Mouse (Mus musculus) adrenal gland, postnatal 25 days (tissue): ENCODE measurements at regions not wholly inside any gene's neighbourhood (a gene's known extent, or its start where the extent isn't known, plus 50 kb on each side); places are given as distances from the start of the nearest gene placed in this dataset.

Experiments
- DNase-seq: peaks from one replicate; pipeline ENCODE4 v3.0.0; 2021; ENCODE audit warnings: mixed read lengths

GRCm38 (mm10) chr12:77976952-77977351 is 217.1 kb upstream of the Gm6657 start:
- no peak for DNase-seq

- no peak for DNase-seq
Observed at GRCm38 (mm10) chr12:77986738-77987137, 207.3 kb upstream of the Gm6657 start.

GRCm38 (mm10) chr12:77989766-77990165 is 204.3 kb upstream of the Gm6657 start:
- DNase-seq = no peak

- no peak for DNase-seq
Observed at GRCm38 (mm10) chr12:77991627-77992026, 202.4 kb upstream of the Gm6657 start.

GRCm38 (mm10) chr12:77994176-77994575 is 199.9 kb upstream of the Gm6657 start:
- DNase-seq = no peak

- no peak for DNase-seq
Observed at GRCm38 (mm10) chr12:77997916-77998315, 196.1 kb upstream of the Gm6657 start.

GRCm38 (mm10) chr12:78000401-78000800 is 193.6 kb upstream of the Gm6657 start:
- no peak for DNase-seq

GRCm38 (mm10) chr12:78001846-78002245 is 192.2 kb upstream of the Gm6657 start:
- DNase-seq = no peak

- DNase-seq = no peak
Observed at GRCm38 (mm10) chr12:78033766-78034165, 160.3 kb upstream of the Gm6657 start.

- no peak for DNase-seq
Observed at GRCm38 (mm10) chr12:78046582-78046981, 147.5 kb upstream of the Gm6657 start.

- peak; percentile 38 for DNase-seq
Observed at GRCm38 (mm10) chr12:78055956-78056355, 138.1 kb upstream of the Gm6657 start.

GRCm38 (mm10) chr12:78057166-78057565 is 136.9 kb upstream of the Gm6657 start:
- no peak for DNase-seq

GRCm38 (mm10) chr12:78059965-78060364 is 134.1 kb upstream of the Gm6657 start:
- DNase-seq = no peak

GRCm38 (mm10) chr12:78066024-78066423 is 128.0 kb upstream of the Gm6657 start:
- no peak for DNase-seq

- no peak for DNase-seq
Observed at GRCm38 (mm10) chr12:78072935-78073334, 121.1 kb upstream of the Gm6657 start.

GRCm38 (mm10) chr12:78074290-78074802 is 119.7 kb upstream of the Gm6657 start:
- no peak for DNase-seq

- DNase-seq = no peak
Observed at GRCm38 (mm10) chr12:78077285-78077684, 116.8 kb upstream of the Gm6657 start.

GRCm38 (mm10) chr12:78082163-78082562 is 111.9 kb upstream of the Gm6657 start:
- no peak for DNase-seq

- peak; percentile 38 for DNase-seq
Observed at GRCm38 (mm10) chr12:78086016-78086415, 108.0 kb upstream of the Gm6657 start.

GRCm38 (mm10) chr12:78087921-78088320 is 106.1 kb upstream of the Gm6657 start:
- no peak for DNase-seq

GRCm38 (mm10) chr12:78094471-78094870 is 99.6 kb upstream of the Gm6657 start:
- DNase-seq = no peak

GRCm38 (mm10) chr12:78095352-78095751 is 98.7 kb upstream of the Gm6657 start:
- no peak for DNase-seq

- no peak for DNase-seq
Observed at GRCm38 (mm10) chr12:78095916-78096315, 98.1 kb upstream of the Gm6657 start.

GRCm38 (mm10) chr12:78097119-78097518 is 96.9 kb upstream of the Gm6657 start:
- no peak for DNase-seq

- no peak for DNase-seq
Observed at GRCm38 (mm10) chr12:78097692-78098091, 96.3 kb upstream of the Gm6657 start.
